Mouse (Mus musculus) heart, postnatal 0 days (tissue): ENCODE data around the gene Zbtb33. TPM values are rescaled to one million over a fixed set of nuclear protein-coding genes. Genes with fewer than 3 reads are reported as not detected.
"Not testable (repeated sequence)": the region's sequence is repeated elsewhere in the genome, so short reads cannot be mapped to it uniquely, and the experiment has no call there.

Experiments used
- ATAC-seq: fragments of 200-750 bp; cut with Nextera tagmentation; 2 replicates; pipeline ENCODE4 v1.8.0; 2017; ENCODE audit warnings: low read depth, moderate number of reproducible peaks, moderate library complexity; ENCODE audit not compliant: insufficient read depth
- DNase-seq: peaks from one replicate; pipeline ENCODE4 v3.0.0-alpha.2; 2016; ENCODE audit warnings: low spot score
- H3K27ac ChIP-seq: fragments of 300-500 bp; sonication (generic); 2 replicates; pipeline ENCODE4 v1.5.1; 2014; ENCODE audit warnings: low read depth, mild to moderate bottlenecking
- H3K27me3 ChIP-seq: fragments of 300-500 bp; sonication (generic); 2 replicates; pipeline ENCODE4 v1.6.1; 2014; ENCODE audit warnings: low read length, mixed read lengths; ENCODE audit not compliant: control insufficient read depth, insufficient read depth
- H3K36me3 ChIP-seq: fragments of 300-500 bp; sonication (generic); replicated peaks from 2 replicates; pipeline ENCODE4 v1.6.1; 2014; ENCODE audit warnings: low read length, mixed read lengths; ENCODE audit not compliant: control insufficient read depth, insufficient read depth
- H3K4me1 ChIP-seq: fragments of 300-500 bp; sonication (generic); 2 replicates; pipeline ENCODE4 v1.6.1; 2014; ENCODE audit warnings: antibody characterized with exemption; ENCODE audit not compliant: control insufficient read depth, insufficient read depth
- H3K4me2 ChIP-seq: fragments of 300-500 bp; sonication (generic); 2 replicates; pipeline ENCODE4 v1.6.1; 2014; ENCODE audit warnings: low read depth, mild to moderate bottlenecking, low read length, moderate library complexity
- H3K4me3 ChIP-seq: fragments of 300-500 bp; sonication (generic); 2 replicates; pipeline ENCODE4 v1.5.1; 2014; ENCODE audit warnings: low read depth, low read length
- H3K9ac ChIP-seq: fragments of 300-500 bp; sonication (generic); replicated peaks from 2 replicates; pipeline ENCODE4 v1.6.1; 2014; ENCODE audit warnings: low read depth, low read length, mixed read lengths
- H3K9me3 ChIP-seq: fragments of 300-500 bp; sonication (generic); replicated peaks from 2 replicates; pipeline ENCODE4 v1.6.1; 2016; ENCODE audit warnings: low read length; ENCODE audit not compliant: control insufficient read depth
- CTCF ChIP-seq: IDR thresholded peaks from 2 replicates; pipeline ENCODE4 v1.5.1; 2016; ENCODE audit warnings: antibody characterized with exemption, control low read depth, low read depth
- EP300 ChIP-seq: IDR thresholded peaks from 2 replicates; pipeline ENCODE4 v1.6.1; 2016; ENCODE audit warnings: antibody characterized with exemption, low read depth
- WGBS: fragments of 180-500 bp; shearing (Covaris S2); extraction: QIAGEN DNeasy Blood & Tissue Kit; methylation state at CpG from one replicate; pipeline ENCODE4 v1.1.7; 2014; 5-methylcytosine and 5-hydroxymethylcytosine counted together
- polyA plus RNA-seq: library from polyadenylated mRNA; unstranded; fragments of >200 nt; fragmentation: Nextera tagmentation; extraction: Ambion mirVana; gene quantifications from 2 replicates; pipeline ENCODE4 v1.2.1, GENCODE M21; 2015
- total RNA-seq: library from RNA; depleted of rRNA; stranded (reverse); fragments of >200 nt; gene quantifications from 2 replicates; pipeline ENCODE4 v1.2.3, GENCODE M21; 2014; ENCODE audit warnings: low replicate concordance

Zbtb33 gene
- total and polyA plus RNA-seq, 2 experiments from 2014 or later: 1.6 to 14.1 TPM

DNA sequence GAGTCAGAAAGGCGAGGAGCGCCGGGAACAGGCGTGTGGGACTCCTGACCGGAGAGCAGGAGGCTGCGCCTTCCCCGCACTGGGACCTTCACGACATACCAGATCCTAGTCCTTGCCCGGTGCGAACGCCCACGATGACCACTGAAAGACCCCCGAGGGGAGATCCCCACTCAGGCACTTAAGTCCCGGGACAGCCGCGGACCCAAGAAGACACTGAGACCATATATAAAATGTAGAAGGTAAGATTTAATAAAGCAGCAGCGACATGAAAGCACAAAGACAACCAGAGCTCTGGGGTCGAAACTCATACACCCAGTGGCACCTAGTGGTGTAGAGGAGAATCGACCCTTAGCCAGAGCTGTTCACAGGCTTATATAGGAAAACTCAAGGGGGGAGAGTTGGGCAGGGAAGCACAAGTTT is 9.7 kb upstream of the Zbtb33 start:
- peak; percentile 51 for TF ChIP-seq CTCF
- Histone ChIP-seq H3K4me2 (peak overlapping the region; percentile 48), H3K4me3 (peak overlapping the region; percentile 28)
- peak; percentile 24 for DNase-seq
- 36% methylated on average over 19 of the region's 19 CpGs for WGBS
- not testable (repeated sequence) for H3K27ac ChIP-seq, H3K27me3 ChIP-seq, H3K4me1 ChIP-seq, H3K9me3 ChIP-seq, H3K9ac ChIP-seq, H3K36me3 ChIP-seq
- peak; percentile 53; the same call in 1 of the 2 replicates for ATAC-seq

DNA sequence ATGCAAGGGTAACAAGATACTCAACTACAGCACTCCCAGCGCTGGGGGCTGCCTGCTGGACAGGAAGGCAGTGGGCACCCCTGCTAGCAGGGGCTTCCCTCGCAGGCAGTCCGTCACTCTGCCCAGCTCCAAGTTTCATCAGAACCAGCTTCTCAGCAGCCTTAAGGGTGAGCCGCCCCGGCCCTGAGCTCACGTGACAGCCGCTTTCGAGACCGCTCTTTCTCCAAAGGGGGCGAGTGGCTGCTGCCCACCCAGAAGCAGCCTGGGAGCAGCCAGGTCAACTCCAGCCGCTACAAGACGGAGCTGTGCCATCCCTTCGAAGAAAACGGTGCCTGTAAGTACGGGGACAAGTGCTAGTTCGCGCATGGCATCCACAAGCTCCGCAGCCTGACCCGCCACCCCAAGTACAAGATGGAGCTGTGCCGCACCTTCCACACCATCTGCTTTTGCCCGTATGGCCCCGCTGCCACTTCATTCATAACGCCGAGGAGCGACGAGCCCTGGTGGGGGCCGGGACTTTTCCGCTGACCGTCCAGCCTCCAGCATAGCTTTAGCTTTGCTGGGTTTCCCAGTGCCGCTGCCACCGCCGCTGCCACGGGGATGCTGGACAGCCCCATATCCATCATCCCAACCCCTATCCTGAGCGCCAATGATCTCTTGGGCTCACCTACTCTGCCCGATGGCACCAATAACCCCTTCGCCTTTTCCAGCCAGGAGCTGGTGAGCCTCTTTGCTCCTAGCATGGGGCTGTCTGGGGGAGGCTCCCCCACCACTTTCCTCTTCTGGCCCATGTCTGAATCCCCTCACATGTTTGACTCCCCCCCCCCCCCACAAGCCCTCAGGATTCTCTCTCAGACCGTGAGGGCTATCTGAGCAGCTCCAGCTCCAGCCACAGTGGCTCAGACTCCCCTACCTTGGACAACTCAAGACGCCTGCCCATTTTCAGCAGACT is 8.7 kb upstream of the Zbtb33 start:
- DNase-seq: no peak
- Histone ChIP-seq H3K27me3 (no peaks in the 10 kb centered on the region), H3K27ac (0 out of 2 replicates have a peak overlapping the region, but pooled peaks have one; percentile 15), H3K4me1 (no peaks in the 10 kb centered on the region), H3K4me2 (peak overlapping the region; percentile 66), H3K9ac (peak overlapping the region; percentile 44; the same call in 1 of the 2 replicates), H3K4me3 (peak overlapping the region; percentile 49), H3K9me3 (no peaks in the 10 kb centered on the region), H3K36me3 (no peaks in the 10 kb centered on the region)
- peak; percentile 36; the same call in 1 of the 2 replicates for ATAC-seq
- TF ChIP-seq CTCF (no peak), EP300 (no peak)
- 24% methylated on average over 37 of the region's 38 CpGs for WGBS

DNA sequence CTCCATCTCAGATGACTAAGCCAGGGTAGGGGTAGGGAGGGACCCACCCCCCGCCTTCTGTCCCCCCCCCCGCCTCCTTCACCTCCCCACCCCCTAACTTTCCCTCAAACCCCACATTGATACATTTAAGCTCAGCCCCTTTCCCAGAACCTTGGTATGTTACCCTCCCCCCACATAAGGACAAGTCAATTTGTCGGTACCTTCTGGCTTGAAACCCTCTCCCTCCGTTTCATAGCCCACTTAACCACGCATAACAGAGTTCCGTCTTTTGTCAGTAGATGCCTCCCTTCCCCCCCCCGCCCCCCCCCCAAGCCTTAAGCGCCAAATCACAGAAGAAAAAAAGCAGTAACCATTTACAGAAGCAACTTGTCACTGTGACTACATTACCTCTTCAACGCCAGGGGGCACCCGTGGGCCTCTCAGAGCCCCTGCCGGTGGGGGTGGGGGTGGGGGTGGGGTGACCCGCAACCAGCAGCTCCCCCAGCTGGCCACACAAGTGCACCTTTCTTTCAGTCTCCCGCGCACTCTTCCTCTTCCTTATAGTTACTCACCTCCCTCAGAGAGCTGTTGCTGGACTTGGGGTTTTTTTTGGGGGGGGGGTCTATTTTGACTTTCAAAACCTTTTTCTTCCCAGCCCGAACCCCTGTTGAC is 7.9 kb upstream of the Zbtb33 start:
- 11% methylated on average over 11 of the region's 15 CpGs for WGBS
- TF ChIP-seq EP300: no peak
- peak; percentile 47 for TF ChIP-seq CTCF
- Histone ChIP-seq H3K9ac (no peak overlapping the region), H3K4me3 (no peak overlapping the region), H3K27ac (no peak overlapping the region), H3K9me3 (no peaks in the 10 kb centered on the region), H3K4me2 (peak overlapping the region; percentile 66), H3K36me3 (no peaks in the 10 kb centered on the region), H3K27me3 (no peaks in the 10 kb centered on the region), H3K4me1 (no peaks in the 10 kb centered on the region)
- DNase-seq (peak; percentile 10), ATAC-seq (peak; percentile 51; the same call in 1 of the 2 replicates)

DNA sequence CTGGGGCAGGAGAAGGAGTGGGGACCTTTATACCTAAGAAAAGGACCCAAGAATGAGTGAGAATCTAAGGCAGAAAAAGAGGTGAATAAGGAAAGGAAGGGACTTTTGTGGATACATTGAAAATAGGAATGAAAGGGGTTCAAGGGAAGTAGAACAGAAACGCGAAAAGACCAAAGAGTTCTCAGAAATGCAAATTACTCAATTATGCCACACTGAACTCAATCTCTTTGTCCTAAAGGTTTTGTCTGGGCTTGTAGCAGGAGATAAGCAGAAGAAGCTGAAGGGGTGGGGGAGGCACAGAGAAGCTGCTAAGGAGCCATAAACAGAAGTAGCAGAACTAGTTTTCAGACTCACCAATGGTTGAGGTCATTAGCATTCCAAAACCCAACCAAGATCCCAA is 4.1 kb upstream of the Zbtb33 start:
- no peak for DNase-seq
- H3K27me3 ChIP-seq: no peaks in the 10 kb centered on the region
- 43% methylated on average over 2 of the region's 2 CpGs for WGBS
- H3K4me2 ChIP-seq: no peak overlapping the region
- no peaks in the 10 kb centered on the region for H3K4me1 ChIP-seq
- H3K4me3 ChIP-seq: no peak overlapping the region
- TF ChIP-seq CTCF (no peak), EP300 (no peak)
- no peaks in the 10 kb centered on the region for H3K36me3 ChIP-seq
- H3K9me3 ChIP-seq: no peaks in the 10 kb centered on the region
- H3K27ac ChIP-seq: no peak overlapping the region
- ATAC-seq: no peak
- no peak overlapping the region for H3K9ac ChIP-seq

DNA sequence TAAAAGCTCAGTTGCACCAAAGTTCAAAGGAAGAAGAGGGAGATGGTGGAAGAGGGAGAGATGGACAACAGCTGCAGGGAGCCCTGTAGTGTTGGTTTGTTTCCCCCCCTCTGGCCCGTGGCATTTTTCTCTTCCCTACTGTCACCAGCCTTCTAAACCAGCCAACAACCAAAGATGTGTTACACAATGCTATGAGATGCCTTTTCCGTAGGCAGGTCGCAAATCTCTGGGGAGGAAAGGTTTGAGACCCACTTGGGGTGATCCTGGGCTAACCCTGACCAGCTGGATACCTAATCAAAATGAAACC is 818 bp downstream of the Zbtb33 start:
- H3K27me3 ChIP-seq: no peaks in the 10 kb centered on the region

More for the DNA sequence above, 818 bp downstream of the Zbtb33 start:
- Histone ChIP-seq H3K27ac (peak overlapping the region; percentile 94), H3K9me3 (no peaks in the 10 kb centered on the region), H3K9ac (peak overlapping the region; percentile 83), H3K4me1 (no peaks in the 10 kb centered on the region), H3K4me2 (peak overlapping the region; percentile 69), H3K36me3 (no peaks in the 10 kb centered on the region; the same call in 1 of the 2 replicates), H3K4me3 (peak overlapping the region; percentile 78)
- no peak for DNase-seq
- ATAC-seq: no peak
- TF ChIP-seq EP300 (no peak), CTCF (no peak)
- WGBS: 28% methylated on average over 3 of the region's 3 CpGs
